Mouse (Mus musculus) midbrain, embryonic 15.5 days (tissue): ENCODE data around the gene Phactr2. TPM values are rescaled to one million over a fixed set of nuclear protein-coding genes. Genes with fewer than 3 reads are reported as not detected.
"Not testable (repeated sequence)": the region's sequence is repeated elsewhere in the genome, so short reads cannot be mapped to it uniquely, and the experiment has no call there.

ENCODE experiments used
- ATAC-seq: fragments of 200-750 bp; cut with Nextera tagmentation; replicated peaks from 2 replicates; pipeline ENCODE4 v1.8.0; 2017; ENCODE audit warnings: moderate TSS enrichment
- H3K27ac ChIP-seq: fragments of 300-500 bp; sonication (generic); 2 replicates; pipeline ENCODE4 v1.5.1; 2015; ENCODE audit warnings: mild to moderate bottlenecking, inconsistent platforms
- H3K27me3 ChIP-seq: fragments of 300-500 bp; sonication (generic); replicated peaks from 2 replicates; pipeline ENCODE4 v1.6.1; 2015; ENCODE audit warnings: inconsistent platforms
- H3K36me3 ChIP-seq: fragments of 300-500 bp; sonication (generic); replicated peaks from 2 replicates; pipeline ENCODE4 v1.6.1; 2015; ENCODE audit warnings: inconsistent platforms
- H3K4me1 ChIP-seq: fragments of 300-500 bp; sonication (generic); 2 replicates; pipeline ENCODE4 v1.6.1; 2015; ENCODE audit warnings: inconsistent platforms
- H3K4me2 ChIP-seq: fragments of 300-500 bp; sonication (generic); 2 replicates; pipeline ENCODE4 v1.6.1; 2015; ENCODE audit warnings: inconsistent platforms, mild to moderate bottlenecking, moderate library complexity
- H3K4me3 ChIP-seq: fragments of 300-500 bp; sonication (generic); 2 replicates; pipeline ENCODE4 v1.5.1; 2015; ENCODE audit warnings: mild to moderate bottlenecking, inconsistent platforms
- H3K9ac ChIP-seq: fragments of 300-500 bp; sonication (generic); 2 replicates; pipeline ENCODE4 v1.6.1; 2015; ENCODE audit warnings: mild to moderate bottlenecking, inconsistent platforms
- H3K9me3 ChIP-seq: fragments of 300-500 bp; sonication (generic); 2 replicates; pipeline ENCODE4 v1.6.1; 2016; ENCODE audit warnings: inconsistent platforms
- WGBS: fragments of 180-500 bp; shearing (Covaris S2); methylation state at CpG from one replicate; pipeline ENCODE4 v1.1.7; 2015; ENCODE audit warnings: mixed read lengths; 5-methylcytosine and 5-hydroxymethylcytosine counted together
- polyA plus RNA-seq: library from polyadenylated mRNA; unstranded; fragments of >200 nt; fragmentation: Nextera tagmentation; extraction: Ambion mirVana; gene quantifications from 2 replicates; pipeline ENCODE4 v1.2.1, GENCODE M21; 2015

Phactr2 gene
- polyA plus RNA-seq, 1 experiment from 2014 or later: 7.5 TPM

DNA sequence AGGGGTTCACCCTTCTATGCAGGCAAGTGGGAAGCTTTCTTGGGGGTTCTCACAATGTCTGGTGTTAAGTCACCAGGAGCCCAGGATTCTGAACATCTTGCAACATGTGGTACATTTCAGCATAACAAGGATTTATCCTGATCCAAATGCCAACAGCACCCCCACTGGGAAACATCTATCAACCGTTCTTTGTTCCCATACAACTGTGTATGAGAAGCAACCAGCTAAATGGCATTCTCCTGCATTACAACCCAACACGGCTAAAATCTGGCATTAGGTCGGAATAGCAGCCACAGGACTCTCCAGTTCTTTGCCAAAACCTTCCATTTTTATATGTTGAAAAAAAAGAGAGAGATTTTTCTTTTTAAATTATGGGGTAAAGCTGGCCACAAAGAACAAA lies 264.7 kb downstream of the Phactr2 start:
- H3K27ac ChIP-seq: no peak overlapping the region
- no peak overlapping the region for H3K4me3 ChIP-seq
- no peak for ATAC-seq
- H3K9me3 ChIP-seq: no peaks in the 10 kb centered on the region
- WGBS: 52% methylated on average over 3 of the region's 3 CpGs
- no peaks in the 10 kb centered on the region for H3K36me3 ChIP-seq
- H3K4me1 ChIP-seq: no peaks in the 10 kb centered on the region
- H3K9ac ChIP-seq: no peak overlapping the region
- no peak overlapping the region for H3K4me2 ChIP-seq
- H3K27me3 ChIP-seq: no peaks in the 10 kb centered on the region

DNA sequence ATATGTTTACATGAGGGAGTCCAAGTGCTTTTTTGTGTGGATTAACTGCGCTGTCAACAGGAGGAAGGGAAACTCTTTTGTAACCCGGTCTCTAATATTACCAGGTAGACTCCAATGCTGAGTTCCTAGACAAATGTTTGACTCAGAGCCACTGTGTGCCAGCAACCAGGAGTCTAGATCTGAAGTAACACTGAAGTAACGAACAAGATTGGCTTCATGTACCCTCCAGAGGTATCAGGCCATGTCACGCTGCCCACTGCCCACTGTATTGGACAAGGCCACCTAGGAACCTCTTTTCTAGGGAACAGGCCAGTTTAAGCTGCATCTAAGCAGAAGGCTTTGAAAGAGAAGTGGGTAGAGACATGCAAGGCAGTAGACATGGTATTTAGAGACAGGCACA lies 265.2 kb downstream of the Phactr2 start:
- ATAC-seq: no peak
- no peak overlapping the region for H3K27ac ChIP-seq
- no peaks in the 10 kb centered on the region for H3K27me3 ChIP-seq
- no peak overlapping the region for H3K4me2 ChIP-seq
- no peaks in the 10 kb centered on the region for H3K9me3 ChIP-seq
- H3K9ac ChIP-seq: no peak overlapping the region
- no peaks in the 10 kb centered on the region for H3K36me3 ChIP-seq
- 88% methylated on average over 4 of the region's 4 CpGs for WGBS
- H3K4me3 ChIP-seq: no peak overlapping the region
- H3K4me1 ChIP-seq: no peaks in the 10 kb centered on the region

DNA sequence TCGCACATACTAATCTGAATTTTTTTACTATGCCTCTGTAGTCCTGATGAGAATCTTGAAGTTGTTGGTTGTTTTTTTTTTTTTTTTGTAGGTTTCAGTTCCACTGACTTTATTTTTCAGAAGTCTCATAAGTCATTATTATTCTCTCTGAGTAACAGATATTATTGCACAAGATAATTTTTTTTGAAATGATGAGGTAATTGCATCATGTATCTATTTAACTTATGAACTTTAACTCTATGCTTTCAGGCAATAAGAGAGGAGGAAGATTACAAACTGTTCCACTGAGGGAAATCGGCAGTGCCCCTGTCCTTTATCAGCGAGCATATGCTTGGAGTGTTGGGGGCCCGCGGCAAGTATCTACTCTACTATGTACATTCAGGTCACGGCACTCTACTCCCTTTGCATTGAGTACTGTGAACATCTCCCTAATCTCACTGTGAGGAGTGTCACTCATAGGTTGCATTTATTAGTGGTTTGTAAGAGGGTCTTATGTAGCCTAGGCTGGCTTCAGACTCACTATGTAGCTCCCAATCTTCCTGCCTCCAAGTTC lies 272.4 kb downstream of the Phactr2 start:
- Histone ChIP-seq H3K9me3 (no peaks in the 10 kb centered on the region), H3K4me2 (no peak overlapping the region), H3K9ac (no peak overlapping the region), H3K36me3 (no peaks in the 10 kb centered on the region), H3K27me3 (no peaks in the 10 kb centered on the region), H3K4me3 (no peak overlapping the region), H3K4me1 (no peaks in the 10 kb centered on the region), H3K27ac (no peak overlapping the region)
- WGBS: 91% methylated on average over 6 of the region's 6 CpGs
- no peak for ATAC-seq

DNA sequence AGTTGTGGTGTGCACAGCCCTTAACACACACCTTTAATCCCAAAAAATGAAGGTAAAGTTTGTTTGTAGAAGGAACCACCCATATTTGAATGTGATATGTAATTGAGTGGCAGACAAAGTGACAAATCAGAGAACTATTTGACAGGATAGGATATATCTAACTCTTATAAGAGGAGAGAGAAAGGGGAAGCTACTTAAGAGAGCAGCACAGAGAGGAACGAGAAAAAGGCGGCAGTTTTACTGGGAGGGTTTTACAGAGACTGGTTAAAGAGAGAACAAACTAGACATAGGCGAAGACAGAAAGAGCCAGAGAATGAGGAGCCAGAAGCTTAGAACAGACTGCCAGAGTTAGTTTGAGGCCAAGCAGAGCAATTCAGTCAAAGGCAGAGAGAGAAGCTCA lies 273.4 kb downstream of the Phactr2 start:
- no peaks in the 10 kb centered on the region for H3K27me3 ChIP-seq
- no peak overlapping the region for H3K9ac ChIP-seq
- no peak overlapping the region for H3K4me3 ChIP-seq
- ATAC-seq: no peak
- 92% methylated on average over 3 of the region's 3 CpGs for WGBS
- H3K4me1 ChIP-seq: no peaks in the 10 kb centered on the region
- no peaks in the 10 kb centered on the region for H3K36me3 ChIP-seq
- no peaks in the 10 kb centered on the region for H3K9me3 ChIP-seq
- H3K4me2 ChIP-seq: no peak overlapping the region
- no peak overlapping the region for H3K27ac ChIP-seq

DNA sequence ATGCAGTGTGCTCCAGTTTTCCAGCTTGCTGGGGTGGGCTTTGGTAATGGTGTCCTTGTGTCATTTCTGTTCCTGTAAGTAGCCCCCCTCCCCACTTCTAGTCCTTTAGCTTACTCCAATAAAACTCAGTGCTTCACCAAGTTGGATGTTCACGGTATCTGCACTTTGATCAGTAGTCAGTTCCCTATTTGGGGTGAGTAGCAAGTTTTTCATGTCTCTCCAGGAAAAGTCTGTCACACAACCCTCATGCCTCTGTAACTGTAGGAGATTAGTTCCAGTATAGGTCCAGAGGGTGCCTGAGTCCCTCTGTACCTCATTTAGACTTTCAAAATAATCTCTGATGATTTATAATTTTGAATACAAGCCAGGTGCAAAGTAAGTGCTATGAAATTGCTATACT lies 275.0 kb downstream of the Phactr2 start:
- no peaks in the 10 kb centered on the region for H3K36me3 ChIP-seq
- no peaks in the 10 kb centered on the region for H3K9me3 ChIP-seq
- no peak overlapping the region for H3K4me3 ChIP-seq
- no peak overlapping the region for H3K27ac ChIP-seq
- no peak overlapping the region for H3K4me2 ChIP-seq
- no peak for ATAC-seq
- H3K4me1 ChIP-seq: no peaks in the 10 kb centered on the region
- H3K9ac ChIP-seq: no peak overlapping the region
- H3K27me3 ChIP-seq: no peaks in the 10 kb centered on the region
- 97% methylated on average over 1 of the region's 1 CpGs for WGBS

DNA sequence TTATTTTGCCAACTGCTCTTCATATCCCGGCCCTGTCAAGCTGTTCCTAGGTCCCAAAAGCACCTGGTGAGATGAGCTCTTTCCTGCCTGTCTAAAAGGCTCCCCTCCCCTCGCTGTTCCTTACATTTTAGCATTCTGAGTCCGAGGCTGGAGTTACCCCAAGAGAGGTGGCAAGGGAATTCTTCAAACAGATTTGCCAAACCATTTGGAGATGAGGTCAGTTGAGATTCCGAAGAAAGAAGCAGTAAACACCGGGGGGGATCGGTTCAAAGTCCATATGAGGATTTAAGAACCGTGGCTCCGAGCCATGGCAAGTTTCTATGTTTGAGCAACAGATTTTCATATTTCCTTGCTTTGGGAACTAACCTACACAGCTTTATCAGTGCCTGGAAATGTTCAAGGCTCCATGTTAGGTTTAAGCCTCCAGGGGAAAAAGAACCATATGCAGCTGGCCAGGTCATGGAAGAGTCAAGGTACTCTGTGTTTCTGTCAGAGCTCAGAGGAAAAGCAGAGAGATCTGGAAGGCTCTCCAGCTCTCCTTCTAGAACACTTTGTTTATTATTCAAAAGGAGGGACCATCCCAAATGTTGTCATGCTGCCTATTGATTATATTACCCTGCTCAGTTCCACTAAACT lies 277.2 kb downstream of the Phactr2 start:
- ATAC-seq: no peak
- WGBS: 84% methylated on average over 8 of the region's 8 CpGs
- no peak overlapping the region for H3K4me2 ChIP-seq
- no peak overlapping the region for H3K4me3 ChIP-seq
- no peaks in the 10 kb centered on the region for H3K9me3 ChIP-seq
- no peak overlapping the region for H3K9ac ChIP-seq
- H3K4me1 ChIP-seq: peaks cover 6% of the 10 kb centered on the region
- H3K36me3 ChIP-seq: no peaks in the 10 kb centered on the region
- H3K27me3 ChIP-seq: no peaks in the 10 kb centered on the region
- no peak overlapping the region for H3K27ac ChIP-seq

DNA sequence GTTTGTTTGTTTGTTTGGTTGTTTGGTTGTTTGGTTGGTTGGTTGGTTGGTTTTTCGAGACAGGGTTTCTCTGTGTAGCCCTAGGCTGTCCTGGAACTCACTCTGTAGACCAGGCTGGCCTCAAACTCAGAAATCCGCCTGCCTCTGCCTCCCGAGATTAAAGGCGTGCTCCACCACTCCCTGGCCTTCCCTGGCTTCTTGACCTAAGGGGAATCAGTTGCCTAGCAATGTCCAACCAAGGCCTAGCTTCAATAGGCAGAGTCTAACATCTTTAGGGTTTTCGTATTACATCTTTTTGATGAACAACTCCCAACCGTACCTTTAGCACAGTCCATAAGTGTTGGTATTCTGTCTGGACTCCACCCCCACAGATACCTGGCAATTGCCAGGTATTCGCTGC lies 280.7 kb downstream of the Phactr2 start:
- peak; percentile 27 for ATAC-seq

DNA sequence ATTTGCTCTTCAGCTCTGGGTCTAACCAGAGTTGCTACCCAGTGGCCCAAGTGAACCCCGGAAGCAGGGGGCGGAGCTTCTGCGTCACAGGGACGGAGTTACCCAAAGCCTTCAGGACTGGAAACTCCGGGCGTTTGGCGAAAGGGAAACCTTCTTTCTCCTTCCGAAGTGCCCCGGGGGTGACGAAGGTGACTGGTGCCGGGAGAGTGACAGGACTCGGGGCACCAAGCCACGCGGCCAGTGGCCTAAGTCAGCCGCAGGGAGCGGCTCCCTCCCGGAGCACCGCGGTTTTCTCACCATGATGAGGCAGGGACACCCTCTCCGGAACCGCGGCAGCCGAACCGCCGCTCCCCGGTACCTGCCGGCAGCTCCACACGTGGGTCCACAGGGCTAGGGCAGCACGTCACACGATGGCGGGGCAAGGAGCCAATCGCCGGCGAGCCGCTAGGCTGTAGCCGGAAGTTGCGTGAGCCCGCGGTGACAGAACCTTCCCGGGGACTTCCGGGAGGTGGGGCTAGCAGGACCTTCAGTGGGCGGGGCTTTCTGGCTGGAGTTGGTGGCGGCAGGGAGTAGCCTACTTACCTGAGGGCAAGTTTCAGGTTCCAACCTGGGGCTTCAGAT lies 281.4 kb downstream of the Phactr2 start, which contains the start of gene Ltv1:
Gene Ltv1 (minus strand): TSS at position 438 of the 621 bp plus-strand sequence.
- peak; percentile 100 for ATAC-seq
- H3K4me2 ChIP-seq: peak within 1 kb of the TSS; percentile 71
- H3K4me1 ChIP-seq: peaks cover 8% of the 10 kb centered on the region
- H3K27me3 ChIP-seq: no peaks in the 10 kb centered on the region
- H3K4me3 ChIP-seq: peak within 1 kb of the TSS; percentile 97
- 1% methylated on average over 43 of the region's 43 CpGs for WGBS
- no peaks in the 10 kb centered on the region for H3K9me3 ChIP-seq
- 0 out of 2 replicates have a peak, but pooled peaks cover 3% of the 10 kb centered on the region for H3K36me3 ChIP-seq
- peak within 1 kb of the TSS; percentile 59 for H3K27ac ChIP-seq
- H3K9ac ChIP-seq: peak within 1 kb of the TSS; percentile 78

More for the DNA sequence above, 280.7 kb downstream of the Phactr2 start:
- H3K9ac ChIP-seq, H3K4me1 ChIP-seq, H3K36me3 ChIP-seq, H3K27me3 ChIP-seq, H3K9me3 ChIP-seq, H3K27ac ChIP-seq: not testable (repeated sequence)
- H3K4me2 ChIP-seq: peak overlapping the region; percentile 71
- 86% methylated on average over 7 of the region's 7 CpGs for WGBS
- peak overlapping the region; percentile 97 for H3K4me3 ChIP-seq

DNA sequence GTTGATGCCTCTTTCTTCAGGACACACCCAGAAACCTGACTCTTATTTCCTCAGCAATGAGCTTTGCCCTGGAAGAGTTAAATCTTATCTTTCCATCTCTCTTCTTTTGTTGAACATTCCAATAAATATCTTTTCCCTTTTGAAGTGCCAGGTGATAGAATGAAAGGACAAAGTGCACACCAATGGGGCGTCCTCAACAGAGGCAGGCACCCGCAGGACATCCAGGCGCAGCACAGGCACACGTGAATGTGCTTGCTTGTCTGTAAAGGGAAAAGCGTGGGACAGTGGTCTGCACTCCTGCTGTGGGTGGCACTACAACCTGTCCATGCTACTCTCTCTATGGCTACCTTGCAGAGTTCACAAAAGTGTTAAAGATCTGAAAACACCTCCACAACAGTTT lies 284.3 kb downstream of the Phactr2 start:
- no peaks in the 10 kb centered on the region for H3K27me3 ChIP-seq
- peaks cover 7% of the 10 kb centered on the region; the same call in 1 of the 2 replicates for H3K36me3 ChIP-seq
- H3K4me2 ChIP-seq: no peak overlapping the region
- H3K4me3 ChIP-seq: no peak overlapping the region
- H3K9me3 ChIP-seq: no peaks in the 10 kb centered on the region
- no peak overlapping the region for H3K27ac ChIP-seq
- H3K9ac ChIP-seq: no peak overlapping the region
- 97% methylated on average over 5 of the region's 5 CpGs for WGBS
- H3K4me1 ChIP-seq: peaks cover 8% of the 10 kb centered on the region
- no peak for ATAC-seq

DNA sequence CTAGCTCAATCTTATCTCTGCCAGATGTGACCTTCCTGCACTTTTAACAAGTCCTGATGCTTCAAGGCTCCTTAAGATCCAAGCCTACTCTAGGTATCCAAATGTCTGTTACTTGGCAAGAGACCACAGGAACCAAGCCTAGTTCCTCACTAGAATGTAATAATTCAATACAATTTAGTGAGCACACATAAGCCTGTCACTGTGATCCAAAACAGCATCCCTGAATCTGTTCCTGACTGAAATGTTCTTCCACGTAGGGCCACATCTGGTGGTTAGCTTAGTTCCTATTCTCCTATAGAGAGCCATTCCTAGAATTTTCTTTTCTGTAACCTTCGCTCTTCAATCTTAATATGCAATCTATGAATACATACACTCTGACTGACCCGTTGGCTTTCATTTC lies 287.5 kb downstream of the Phactr2 start:
- Histone ChIP-seq H3K9me3 (no peaks in the 10 kb centered on the region), H3K27me3 (no peaks in the 10 kb centered on the region), H3K9ac (no peak overlapping the region), H3K36me3 (peaks cover 10% of the 10 kb centered on the region), H3K4me1 (no peaks in the 10 kb centered on the region), H3K4me3 (no peak overlapping the region), H3K27ac (no peak overlapping the region), H3K4me2 (no peak overlapping the region)
- no peak for ATAC-seq
- WGBS: 95% methylated on average over 3 of the region's 3 CpGs

DNA sequence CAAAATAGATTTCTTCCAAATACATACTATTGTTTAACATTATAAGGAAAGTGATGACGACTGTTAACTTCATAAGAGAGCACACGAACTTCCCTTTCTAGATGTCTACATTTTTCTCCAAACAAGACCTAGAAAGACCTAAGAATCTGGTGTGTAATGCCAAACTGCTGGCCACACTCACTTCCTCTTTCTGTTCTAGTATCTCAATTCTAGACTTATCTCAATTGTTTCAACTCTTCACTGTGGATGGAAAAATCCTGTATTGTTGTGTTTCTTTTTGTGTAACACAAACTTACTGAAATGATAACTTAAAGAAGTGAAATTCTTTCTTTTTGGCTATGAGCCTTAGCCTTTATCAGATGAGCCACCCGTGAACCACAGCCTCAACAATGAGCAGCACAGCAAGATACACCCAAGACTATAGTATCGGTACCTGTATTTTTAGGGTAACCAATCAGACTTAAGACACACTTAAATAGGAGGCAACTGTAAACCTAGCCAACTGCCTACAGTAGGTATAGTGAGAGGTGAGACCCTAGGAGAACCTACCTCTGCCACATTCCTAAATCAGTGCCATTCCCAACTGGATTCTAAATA lies 289.9 kb downstream of the Phactr2 start:
- H3K4me2 ChIP-seq: no peak overlapping the region
- no peaks in the 10 kb centered on the region for H3K4me1 ChIP-seq
- H3K4me3 ChIP-seq: no peak overlapping the region
- no peak for ATAC-seq
- no peaks in the 10 kb centered on the region for H3K9me3 ChIP-seq
- no peaks in the 10 kb centered on the region for H3K27me3 ChIP-seq
- no peak overlapping the region for H3K9ac ChIP-seq
- no peak overlapping the region for H3K27ac ChIP-seq
- WGBS: 92% methylated on average over 4 of the region's 4 CpGs
- peaks cover 28% of the 10 kb centered on the region for H3K36me3 ChIP-seq

DNA sequence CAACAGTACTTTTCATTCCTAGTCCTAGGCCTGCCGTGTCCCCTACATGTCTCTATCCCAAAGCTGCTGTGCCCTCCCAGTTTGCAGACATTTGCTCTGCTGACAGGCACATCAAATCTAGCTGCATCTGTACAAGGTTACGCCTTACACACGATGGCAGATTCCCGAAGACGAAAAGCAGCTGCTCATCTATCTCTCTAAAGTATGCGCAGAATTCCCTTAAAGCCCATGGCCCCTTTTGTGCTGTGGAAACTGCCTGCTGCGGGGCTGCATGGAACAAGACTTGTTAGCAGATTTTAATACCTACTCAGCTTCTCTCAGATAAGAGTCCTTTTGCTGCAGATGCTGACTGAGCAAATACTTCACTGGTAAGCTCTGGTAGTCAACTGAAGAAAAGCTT lies 294.0 kb downstream of the Phactr2 start:
- no peak overlapping the region for H3K27ac ChIP-seq
- WGBS: 89% methylated on average over 7 of the region's 7 CpGs

More for the DNA sequence above, 294.0 kb downstream of the Phactr2 start:
- Histone ChIP-seq H3K4me1 (no peaks in the 10 kb centered on the region), H3K36me3 (peaks cover 33% of the 10 kb centered on the region), H3K9ac (no peak overlapping the region), H3K4me3 (no peak overlapping the region), H3K9me3 (no peaks in the 10 kb centered on the region), H3K4me2 (no peak overlapping the region), H3K27me3 (no peaks in the 10 kb centered on the region)
- no peak for ATAC-seq
